Mouse (Mus musculus): Measurements from ENCODE around the gene Csrp2. TPM values are rescaled to one million over a fixed set of nuclear protein-coding genes. Genes with fewer than 3 reads are reported as not detected.
A peak's percentile ranks its signal among the peaks of the same experiment; 100 is the strongest.

Gene Csrp2
- polyA plus RNA-seq, 1 experiment from 2014 or later, result 290 TPM

DNA sequence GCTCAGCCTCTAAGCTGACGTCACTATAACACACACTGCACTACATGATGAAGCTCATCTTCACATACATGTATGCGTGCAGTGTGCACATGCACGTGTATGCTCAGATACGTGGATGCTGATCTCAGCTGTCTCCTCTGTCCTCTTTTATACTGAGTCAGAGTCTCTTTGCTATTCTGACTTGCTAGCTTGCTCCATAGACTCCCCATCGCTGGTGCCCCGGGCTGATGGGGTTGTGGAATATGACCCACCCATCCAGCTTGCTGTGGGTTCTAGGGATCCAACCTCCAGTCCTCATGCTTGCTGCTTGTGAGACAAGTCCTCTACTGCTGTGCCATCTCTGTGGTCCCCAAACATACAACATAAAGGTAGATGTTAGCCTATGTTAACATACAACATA lies 39.3 kb downstream of the Csrp2 start:
- no peak for DNase-seq (ENCODE audit: low spot score)
- no peaks in the 10 kb centered on the region for H3K9me3 ChIP-seq
- 94% methylated on average over 6 of the region's 6 CpGs for WGBS
- no peaks in the 10 kb centered on the region for H3K4me1 ChIP-seq
- H3K27ac ChIP-seq (replicated peaks), result no peak overlapping the region
- no peak overlapping the region for H3K4me3 ChIP-seq
- no peaks in the 10 kb centered on the region for H3K27me3 ChIP-seq (replicated peaks; ENCODE audit: low read depth, poor library complexity, severe bottlenecking)
- H3K36me3 ChIP-seq (replicated peaks), result peaks cover 63% of the 10 kb centered on the region

DNA sequence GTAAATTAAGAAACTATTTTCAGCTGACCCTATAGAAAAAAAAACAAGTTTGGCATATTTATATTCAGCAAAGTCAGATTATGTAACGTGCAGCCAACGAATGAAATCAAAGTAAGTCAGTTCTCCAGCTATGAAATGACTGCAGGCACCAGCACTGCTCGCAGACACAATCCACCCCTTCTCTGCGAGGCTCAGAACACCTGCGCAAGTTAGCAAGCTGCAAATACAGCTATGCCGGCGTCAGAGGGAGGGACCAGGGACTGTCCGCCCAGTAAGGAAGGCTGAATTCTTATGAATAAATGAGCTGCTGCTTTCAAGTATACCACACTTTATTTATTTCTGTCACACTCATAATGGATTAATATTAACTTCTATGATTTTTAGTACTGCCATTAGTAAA lies 40.2 kb downstream of the Csrp2 start:
- peaks cover 61% of the 10 kb centered on the region for H3K36me3 ChIP-seq (replicated peaks)
- 93% methylated on average over 8 of the region's 8 CpGs for WGBS
- DNase-seq (ENCODE audit: low spot score), result no peak
- no peaks in the 10 kb centered on the region for H3K9me3 ChIP-seq
- H3K27ac ChIP-seq (replicated peaks), result no peak overlapping the region
- H3K4me1 ChIP-seq, result no peaks in the 10 kb centered on the region
- no peaks in the 10 kb centered on the region for H3K27me3 ChIP-seq (replicated peaks; ENCODE audit: low read depth, poor library complexity, severe bottlenecking)
- no peak overlapping the region for H3K4me3 ChIP-seq

DNA sequence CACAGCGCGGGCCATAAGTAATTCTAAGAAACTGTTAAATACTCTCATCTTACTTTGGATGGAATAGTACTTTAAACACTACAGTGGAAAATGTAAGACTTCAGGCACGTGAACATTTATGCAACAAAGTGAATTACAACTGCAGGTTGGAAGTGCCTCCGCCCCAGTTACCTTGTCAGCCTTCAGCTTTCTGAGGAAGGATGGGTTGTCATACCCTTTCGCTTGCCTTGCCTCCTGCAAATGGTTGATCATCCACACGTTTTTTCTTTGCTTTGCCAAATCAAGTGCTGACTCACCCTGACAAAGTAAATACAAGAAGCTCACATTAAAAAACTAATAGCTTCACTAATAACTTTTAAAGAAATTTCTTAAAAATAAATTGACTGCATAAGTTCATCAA lies 41.3 kb downstream of the Csrp2 start:
- H3K4me3 ChIP-seq, result no peak overlapping the region
- 93% methylated on average over 6 of the region's 6 CpGs for WGBS
- no peak for DNase-seq (ENCODE audit: low spot score)
- H3K4me1 ChIP-seq, result no peaks in the 10 kb centered on the region
- peaks cover 54% of the 10 kb centered on the region for H3K36me3 ChIP-seq (replicated peaks)
- no peak overlapping the region for H3K27ac ChIP-seq (replicated peaks)
- no peaks in the 10 kb centered on the region for H3K9me3 ChIP-seq
- no peaks in the 10 kb centered on the region for H3K27me3 ChIP-seq (replicated peaks; ENCODE audit: low read depth, poor library complexity, severe bottlenecking)

DNA sequence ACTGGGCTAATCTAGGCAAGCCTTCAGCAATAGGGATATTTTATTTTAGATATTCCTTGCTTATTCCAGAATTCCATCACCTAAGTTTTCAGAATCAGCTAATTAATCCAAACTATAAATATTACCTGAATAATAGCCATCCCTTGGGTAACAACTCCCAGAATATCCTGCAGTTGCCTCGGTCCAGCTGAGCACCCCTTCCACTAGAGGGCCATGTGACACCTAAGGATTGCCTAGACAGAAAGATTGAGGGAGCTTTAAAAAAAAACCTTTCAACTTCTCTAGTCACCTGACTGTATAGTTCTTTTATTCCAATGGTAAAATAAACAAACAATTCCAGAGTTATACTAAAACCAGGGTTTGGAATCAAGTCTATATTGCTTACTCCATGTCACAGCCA lies 42.6 kb downstream of the Csrp2 start:
- Histone ChIP-seq H3K9me3 (no peaks in the 10 kb centered on the region), H3K27me3 (replicated peaks; ENCODE audit: low read depth, poor library complexity, severe bottlenecking) (no peaks in the 10 kb centered on the region), H3K36me3 (replicated peaks) (peaks cover 50% of the 10 kb centered on the region), H3K4me1 (no peaks in the 10 kb centered on the region), H3K4me3 (no peak overlapping the region), H3K27ac (replicated peaks) (no peak overlapping the region)
- no peak for DNase-seq (ENCODE audit: low spot score)
- 48% methylated on average over 1 of the region's 1 CpGs for WGBS

DNA sequence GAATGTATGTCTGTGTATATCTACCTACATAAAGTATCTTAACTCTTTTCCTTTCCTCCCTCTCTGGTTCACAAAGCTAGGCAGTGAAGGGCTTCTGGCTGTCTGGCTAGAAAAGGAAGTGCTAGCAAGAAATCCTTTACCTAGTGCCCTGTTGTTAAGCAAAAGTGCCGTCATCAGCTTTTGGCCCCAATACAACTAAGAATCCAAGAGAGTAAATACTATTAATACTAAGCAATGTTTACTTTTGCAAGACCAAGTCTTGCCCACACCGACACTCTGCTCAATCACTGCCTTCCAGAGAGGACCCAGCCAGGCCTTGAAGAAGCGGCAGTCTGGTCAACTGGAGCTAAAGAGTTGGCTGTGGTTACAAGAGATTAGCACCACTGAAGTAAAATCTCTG lies 51.5 kb downstream of the Csrp2 start:
- Histone ChIP-seq H3K4me1 (peaks cover 9% of the 10 kb centered on the region), H3K4me3 (no peak overlapping the region), H3K9me3 (no peaks in the 10 kb centered on the region), H3K27me3 (replicated peaks; ENCODE audit: low read depth, poor library complexity, severe bottlenecking) (no peaks in the 10 kb centered on the region), H3K36me3 (replicated peaks) (peaks cover 72% of the 10 kb centered on the region), H3K27ac (replicated peaks) (no peak overlapping the region)
- DNase-seq (ENCODE audit: low spot score), result no peak
- 94% methylated on average over 3 of the region's 3 CpGs for WGBS

DNA sequence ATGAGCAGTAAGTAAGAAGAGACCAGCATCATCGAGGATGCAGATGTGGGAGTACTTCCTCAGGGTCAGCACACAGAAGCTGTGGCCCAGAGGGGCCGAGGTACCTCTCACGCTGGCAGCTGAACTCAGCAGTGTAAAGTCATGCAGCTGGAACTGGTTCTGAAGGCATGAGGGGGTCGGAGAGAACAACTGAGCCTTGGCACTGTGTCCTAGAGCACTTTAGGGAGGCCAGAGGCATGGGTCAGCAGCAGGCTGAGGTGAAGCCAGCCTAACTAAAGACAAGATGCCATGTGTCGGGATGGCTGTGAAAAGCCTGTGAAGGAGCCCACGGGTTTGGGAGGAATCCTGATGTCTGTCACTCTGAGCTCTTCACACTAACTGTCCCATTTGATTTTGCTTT lies 51.9 kb downstream of the Csrp2 start:
- Histone ChIP-seq H3K4me1 (peaks cover 9% of the 10 kb centered on the region), H3K9me3 (no peaks in the 10 kb centered on the region), H3K4me3 (no peak overlapping the region), H3K27ac (replicated peaks) (no peak overlapping the region), H3K36me3 (replicated peaks) (peaks cover 72% of the 10 kb centered on the region), H3K27me3 (replicated peaks; ENCODE audit: low read depth, poor library complexity, severe bottlenecking) (no peaks in the 10 kb centered on the region)
- DNase-seq (ENCODE audit: low spot score), result no peak
- WGBS, result 83% methylated on average over 6 of the region's 6 CpGs

DNA sequence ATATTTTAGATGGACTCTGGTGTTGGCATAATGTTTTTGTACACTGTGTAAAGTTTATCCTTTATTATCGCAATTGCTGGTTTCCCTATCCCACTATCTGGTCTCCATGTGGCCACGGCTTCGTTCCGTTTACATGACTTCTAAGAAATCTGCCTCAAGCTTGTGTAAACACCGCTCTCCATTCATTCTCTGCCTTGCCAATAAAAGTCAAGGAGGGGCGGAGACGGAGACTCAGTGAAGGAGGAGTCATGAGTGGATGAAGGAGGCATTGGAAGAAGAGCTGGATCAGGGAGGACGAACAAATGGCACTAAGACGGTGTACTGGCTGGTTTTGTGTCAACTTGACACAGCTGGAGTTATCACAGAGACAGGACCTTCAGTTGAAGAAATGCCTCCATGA lies 52.4 kb downstream of the Csrp2 start:
- no peak overlapping the region for H3K4me3 ChIP-seq
- no peaks in the 10 kb centered on the region for H3K27me3 ChIP-seq (replicated peaks; ENCODE audit: low read depth, poor library complexity, severe bottlenecking)
- H3K36me3 ChIP-seq (replicated peaks), result peaks cover 66% of the 10 kb centered on the region
- peaks cover 9% of the 10 kb centered on the region for H3K4me1 ChIP-seq
- H3K27ac ChIP-seq (replicated peaks), result no peak overlapping the region
- WGBS, result 88% methylated on average over 9 of the region's 9 CpGs
- no peak for DNase-seq (ENCODE audit: low spot score)
- no peaks in the 10 kb centered on the region for H3K9me3 ChIP-seq

DNA sequence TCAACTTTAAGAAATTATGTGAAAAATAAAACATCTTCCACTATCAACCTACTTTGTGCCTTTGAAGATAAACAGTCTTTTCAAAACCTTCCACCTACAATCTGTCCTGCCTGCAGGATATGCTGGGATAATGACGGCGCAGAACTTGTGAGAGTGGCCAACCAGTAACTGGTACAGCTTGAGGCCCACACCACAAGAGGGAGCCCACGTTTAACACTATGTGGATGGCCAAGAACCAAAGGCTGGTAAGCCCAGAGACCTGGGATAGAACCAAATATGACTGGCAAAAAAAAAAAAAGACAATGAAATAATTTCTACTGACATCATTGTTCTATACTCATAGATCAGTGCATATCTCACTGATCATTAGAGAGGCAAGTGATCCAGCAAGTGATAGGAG lies 54.9 kb downstream of the Csrp2 start:
- H3K36me3 ChIP-seq (replicated peaks), result peaks cover 64% of the 10 kb centered on the region
- DNase-seq (ENCODE audit: low spot score), result peak; percentile 32
- no peaks in the 10 kb centered on the region for H3K9me3 ChIP-seq
- no peak overlapping the region for H3K27ac ChIP-seq (replicated peaks)
- H3K4me3 ChIP-seq, result no peak overlapping the region
- H3K27me3 ChIP-seq (replicated peaks; ENCODE audit: low read depth, poor library complexity, severe bottlenecking), result no peaks in the 10 kb centered on the region
- peaks cover 7% of the 10 kb centered on the region for H3K4me1 ChIP-seq
- 63% methylated on average over 3 of the region's 3 CpGs for WGBS

DNA sequence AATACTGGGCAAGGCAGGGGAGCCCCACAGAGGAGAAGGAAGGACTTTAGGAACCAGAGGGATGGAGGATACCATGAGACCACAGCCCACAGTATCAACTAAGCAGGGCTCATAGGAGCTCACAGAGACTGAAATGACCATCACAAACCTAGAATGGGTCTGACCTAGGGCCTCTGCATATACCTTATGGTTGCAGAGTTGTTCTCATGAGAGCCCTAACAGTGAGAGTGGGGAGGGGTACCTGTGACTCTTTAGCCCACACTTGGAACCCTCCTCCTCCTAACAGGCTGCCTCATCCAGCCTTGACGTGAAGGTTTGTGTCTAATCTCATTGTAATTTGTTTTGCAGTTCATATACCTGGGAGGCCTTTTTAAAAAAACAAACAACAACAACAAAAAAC lies 55.3 kb downstream of the Csrp2 start:
- Histone ChIP-seq H3K9me3 (no peaks in the 10 kb centered on the region), H3K4me1 (peaks cover 3% of the 10 kb centered on the region), H3K27ac (replicated peaks) (no peak overlapping the region), H3K27me3 (replicated peaks; ENCODE audit: low read depth, poor library complexity, severe bottlenecking) (no peaks in the 10 kb centered on the region), H3K4me3 (no peak overlapping the region), H3K36me3 (replicated peaks) (peaks cover 64% of the 10 kb centered on the region)
- DNase-seq (ENCODE audit: low spot score), result no peak
- 80% methylated on average over 1 of the region's 1 CpGs for WGBS

DNA sequence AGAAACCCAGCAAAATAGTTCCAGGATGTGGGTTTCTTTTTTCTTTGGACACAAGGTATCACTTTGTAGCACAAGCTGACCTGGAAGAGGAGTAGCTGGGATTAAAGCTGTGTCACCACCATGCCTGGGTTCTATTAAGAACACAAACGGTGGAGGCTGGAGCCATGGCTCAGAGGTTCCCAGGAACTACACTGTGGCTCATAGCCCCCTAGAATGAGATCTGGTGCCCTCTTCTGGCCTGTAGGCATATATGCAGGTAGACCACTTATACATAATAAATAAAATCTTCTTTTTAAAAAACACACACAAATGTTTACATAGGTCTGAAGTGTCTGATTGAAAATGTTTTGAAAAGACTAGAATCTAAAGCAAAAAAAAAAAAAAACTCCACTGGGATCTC lies 56.5 kb downstream of the Csrp2 start:
- no peaks in the 10 kb centered on the region for H3K27me3 ChIP-seq (replicated peaks; ENCODE audit: low read depth, poor library complexity, severe bottlenecking)
- WGBS, result 2% methylated on average over 1 of the region's 1 CpGs
- peak; percentile 61 for DNase-seq (ENCODE audit: low spot score)
- H3K9me3 ChIP-seq, result no peaks in the 10 kb centered on the region
- H3K27ac ChIP-seq (replicated peaks), result no peak overlapping the region
- H3K4me1 ChIP-seq, result no peaks in the 10 kb centered on the region
- no peak overlapping the region for H3K4me3 ChIP-seq
- H3K36me3 ChIP-seq (replicated peaks), result peaks cover 64% of the 10 kb centered on the region

DNA sequence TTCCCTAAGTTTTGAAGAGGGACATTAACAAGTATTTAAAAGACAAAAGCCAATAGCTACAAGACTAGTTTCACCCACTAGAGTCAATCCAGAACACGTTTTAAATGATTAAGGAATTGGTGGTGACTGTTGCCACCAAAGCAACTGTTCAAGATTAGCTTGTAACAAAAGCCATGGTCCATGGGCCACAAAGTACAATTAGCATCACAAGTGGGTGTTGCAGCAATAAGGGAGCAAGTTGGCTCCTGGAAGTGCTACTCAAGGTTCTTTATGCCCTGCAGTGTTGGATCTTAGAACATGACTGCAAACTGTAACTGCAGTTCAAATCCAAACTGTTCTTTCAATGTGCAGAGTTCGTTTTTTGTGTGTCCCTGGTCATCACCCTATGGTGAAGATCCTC lies 57.8 kb downstream of the Csrp2 start:
- DNase-seq (ENCODE audit: low spot score), result no peak
- H3K36me3 ChIP-seq (replicated peaks), result peaks cover 60% of the 10 kb centered on the region
- no peaks in the 10 kb centered on the region for H3K27me3 ChIP-seq (replicated peaks; ENCODE audit: low read depth, poor library complexity, severe bottlenecking)
- no peaks in the 10 kb centered on the region for H3K4me1 ChIP-seq
- H3K27ac ChIP-seq (replicated peaks), result no peak overlapping the region
- H3K9me3 ChIP-seq, result no peaks in the 10 kb centered on the region
- no peak overlapping the region for H3K4me3 ChIP-seq
- WGBS, result 55% methylated on average over 2 of the region's 2 CpGs

DNA sequence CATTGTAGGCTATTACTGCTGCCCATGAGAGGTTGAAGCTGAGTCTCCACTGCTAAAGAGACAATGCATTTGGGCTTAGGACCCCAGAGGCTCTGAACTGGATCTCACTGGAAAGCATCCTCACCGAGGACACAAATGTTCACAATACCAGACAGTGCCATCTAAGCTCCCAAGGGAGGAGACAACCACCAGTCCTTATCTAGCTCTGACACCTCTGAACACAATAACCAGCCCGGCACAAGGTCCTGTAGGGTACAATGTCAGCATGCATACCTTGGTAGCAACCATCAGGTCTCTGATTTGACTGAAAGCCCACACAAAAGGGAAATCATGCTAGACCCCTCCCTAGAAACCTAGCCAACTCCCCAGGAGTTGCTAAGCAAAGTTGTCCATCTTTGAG lies 59.8 kb downstream of the Csrp2 start:
- DNase-seq (ENCODE audit: low spot score), result no peak
- H3K4me3 ChIP-seq, result no peak overlapping the region
- H3K36me3 ChIP-seq (replicated peaks), result peaks cover 43% of the 10 kb centered on the region
- H3K9me3 ChIP-seq, result no peaks in the 10 kb centered on the region
- no peaks in the 10 kb centered on the region for H3K27me3 ChIP-seq (replicated peaks; ENCODE audit: low read depth, poor library complexity, severe bottlenecking)
- H3K27ac ChIP-seq (replicated peaks), result no peak overlapping the region
- WGBS, result 87% methylated on average over 2 of the region's 2 CpGs
- no peaks in the 10 kb centered on the region for H3K4me1 ChIP-seq

DNA sequence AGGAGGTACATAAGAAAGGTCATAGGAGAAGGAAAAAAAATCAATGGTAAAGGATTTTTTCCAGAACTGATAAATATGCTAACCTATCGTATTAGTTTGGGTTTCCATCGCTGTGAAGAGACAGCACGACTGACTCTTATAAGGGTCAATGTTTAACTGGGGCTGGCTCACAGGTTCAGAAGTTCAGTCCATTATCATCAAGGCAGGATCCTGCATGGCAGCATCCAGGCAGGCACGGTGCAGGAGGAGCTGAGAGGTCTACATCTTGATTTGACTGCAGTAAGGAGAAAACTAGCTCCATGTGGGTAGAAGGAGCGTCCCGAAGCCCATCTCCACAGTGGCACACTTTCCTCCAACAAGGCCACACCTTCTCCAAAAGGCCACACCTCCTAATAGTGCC lies 60.9 kb downstream of the Csrp2 start:
- 94% methylated on average over 6 of the region's 6 CpGs for WGBS
- DNase-seq (ENCODE audit: low spot score), result no peak

DNA sequence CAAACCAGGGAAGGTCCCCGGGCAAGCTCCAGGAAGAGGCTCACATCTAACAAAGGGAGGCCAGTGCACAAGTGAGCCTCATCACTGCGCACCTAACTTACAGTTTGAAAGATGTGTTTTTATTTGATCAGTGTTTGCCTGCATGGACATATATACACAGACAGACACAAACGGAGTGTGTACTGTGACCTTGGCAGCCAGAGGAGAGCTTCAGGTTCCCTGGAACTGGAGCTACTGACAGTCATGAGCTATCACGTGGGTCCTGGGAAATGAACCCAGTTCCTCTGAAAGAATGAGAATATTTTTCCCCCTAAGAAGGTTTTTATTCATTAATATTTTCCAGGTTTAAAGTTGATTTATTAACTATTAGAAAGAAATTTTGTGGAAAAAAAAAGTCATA lies 63.2 kb downstream of the Csrp2 start:
- no peak overlapping the region for H3K27ac ChIP-seq (replicated peaks)
- H3K36me3 ChIP-seq (replicated peaks), result peaks cover 44% of the 10 kb centered on the region
- no peaks in the 10 kb centered on the region for H3K9me3 ChIP-seq
- DNase-seq (ENCODE audit: low spot score), result no peak
- no peak overlapping the region for H3K4me3 ChIP-seq
- no peaks in the 10 kb centered on the region for H3K4me1 ChIP-seq
- H3K27me3 ChIP-seq (replicated peaks; ENCODE audit: low read depth, poor library complexity, severe bottlenecking), result no peaks in the 10 kb centered on the region
- 90% methylated on average over 4 of the region's 4 CpGs for WGBS

More for the DNA sequence above, 60.9 kb downstream of the Csrp2 start:
- Histone ChIP-seq H3K27me3 (replicated peaks; ENCODE audit: low read depth, poor library complexity, severe bottlenecking) (no peaks in the 10 kb centered on the region), H3K27ac (replicated peaks) (no peak overlapping the region), H3K4me3 (no peak overlapping the region), H3K36me3 (replicated peaks) (peaks cover 38% of the 10 kb centered on the region), H3K9me3 (no peaks in the 10 kb centered on the region), H3K4me1 (no peaks in the 10 kb centered on the region)

Data from embryonic facial prominence, embryonic 10.5 days (tissue).